Mouse (Mus musculus) hindbrain, embryonic 10.5 days (tissue): ENCODE measurements around the gene Btbd16. TPM values are rescaled to one million over a fixed set of nuclear protein-coding genes. Genes with fewer than 3 reads are reported as not detected.

Source experiments
- DNase-seq: peaks from one replicate; pipeline ENCODE4 v3.0.0-alpha.2; 2017; ENCODE audit warnings: low spot score
- H3K27ac ChIP-seq: fragments of 300-500 bp; sonication (generic); 2 replicates; pipeline ENCODE4 v1.5.1; 2016; ENCODE audit warnings: mild to moderate bottlenecking, moderate library complexity
- H3K27me3 ChIP-seq: fragments of 300-500 bp; sonication (generic); 2 replicates; pipeline ENCODE4 v1.6.1; 2016; ENCODE audit warnings: mild to moderate bottlenecking; ENCODE audit not compliant: poor library complexity, insufficient read depth, severe bottlenecking
- H3K36me3 ChIP-seq: fragments of 300-500 bp; sonication (generic); 2 replicates; pipeline ENCODE4 v1.6.1; 2016; ENCODE audit warnings: mild to moderate bottlenecking, moderate library complexity
- H3K4me1 ChIP-seq: fragments of 300-500 bp; sonication (generic); replicated peaks from 2 replicates; pipeline ENCODE4 v1.6.1; 2016; ENCODE audit warnings: mild to moderate bottlenecking
- H3K4me3 ChIP-seq: fragments of 300-500 bp; sonication (generic); 2 replicates; pipeline ENCODE4 v1.5.1; 2016; ENCODE audit warnings: mild to moderate bottlenecking, moderate library complexity
- H3K9me3 ChIP-seq: fragments of 300-500 bp; sonication (generic); 2 replicates; pipeline ENCODE4 v1.6.1; 2016; ENCODE audit warnings: mild to moderate bottlenecking, moderate library complexity
- WGBS: fragments of 180-500 bp; shearing (Covaris S2); methylation state at CpG from one replicate; pipeline ENCODE4 v1.1.7; 2016; 5-methylcytosine and 5-hydroxymethylcytosine counted together
- polyA plus RNA-seq: library from polyadenylated mRNA; unstranded; fragments of >200 nt; fragmentation: Nextera tagmentation; extraction: Ambion mirVana; gene quantifications from 2 replicates; pipeline ENCODE4 v1.2.1, GENCODE M21; 2016

The Btbd16 gene
- polyA plus RNA-seq, 1 experiment from 2014 or later = not detected

DNA sequence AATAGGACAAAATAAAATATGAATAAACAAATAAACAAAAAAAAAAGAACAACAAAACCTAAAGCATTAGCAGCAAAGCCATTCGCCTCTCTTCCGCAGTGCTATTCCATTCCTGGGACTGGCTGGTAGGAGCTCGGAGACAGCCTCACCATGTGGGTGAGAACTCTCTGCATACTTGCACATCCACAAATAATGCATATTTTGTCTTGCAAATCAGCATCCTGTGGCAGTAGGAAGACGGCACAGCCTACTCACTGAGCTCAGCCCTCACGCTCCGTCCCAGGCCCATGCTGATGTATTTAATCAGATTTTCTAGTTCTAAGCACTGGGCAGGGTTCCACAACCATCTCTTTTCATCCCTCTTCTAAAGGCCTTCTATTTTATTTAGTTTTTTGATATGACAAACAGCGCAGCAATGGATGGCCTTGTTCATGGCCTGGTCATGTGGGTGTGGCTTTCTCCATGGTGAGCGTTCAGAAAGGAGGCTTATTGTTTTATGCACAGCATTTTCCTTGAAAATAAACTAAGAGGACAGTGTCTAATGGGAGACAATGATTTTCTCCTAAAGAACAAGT lies 29.5 kb downstream of the Btbd16 start:
- 84% methylated on average over 8 of the region's 8 CpGs for WGBS
- Histone ChIP-seq H3K27ac (no peak overlapping the region), H3K4me3 (no peak overlapping the region), H3K4me1 (0 out of 2 replicates have a peak, but pooled peaks cover 4% of the 10 kb centered on the region), H3K36me3 (no peaks in the 10 kb centered on the region), H3K9me3 (no peaks in the 10 kb centered on the region), H3K27me3 (peaks cover 6% of the 10 kb centered on the region; the same call in 1 of the 2 replicates)
- no peak for DNase-seq

DNA sequence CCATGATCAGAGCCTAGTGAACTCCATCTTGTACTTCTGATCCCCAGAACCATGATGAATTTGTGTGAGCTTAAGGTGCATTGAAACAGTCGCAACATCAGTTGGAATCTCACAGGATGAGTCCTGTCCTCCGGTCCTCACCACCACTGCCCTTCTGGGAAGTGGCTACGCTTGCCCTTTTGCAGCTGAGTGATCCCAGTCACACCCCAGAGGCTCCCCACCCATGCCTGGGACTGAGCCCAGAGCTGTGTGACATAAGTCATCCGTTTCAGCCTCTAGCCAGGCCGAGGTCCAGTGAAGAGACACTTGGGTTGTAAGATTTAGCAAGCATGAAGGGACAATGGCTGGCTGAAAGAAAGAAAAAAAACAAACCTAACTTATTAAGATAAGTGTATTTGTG lies 31.1 kb downstream of the Btbd16 start:
- Histone ChIP-seq H3K36me3 (no peaks in the 10 kb centered on the region), H3K9me3 (no peaks in the 10 kb centered on the region), H3K27me3 (peaks cover 6% of the 10 kb centered on the region; the same call in 1 of the 2 replicates), H3K4me1 (0 out of 2 replicates have a peak, but pooled peaks cover 4% of the 10 kb centered on the region), H3K4me3 (no peak overlapping the region), H3K27ac (no peak overlapping the region)
- no peak for DNase-seq
- 85% methylated on average over 5 of the region's 5 CpGs for WGBS

DNA sequence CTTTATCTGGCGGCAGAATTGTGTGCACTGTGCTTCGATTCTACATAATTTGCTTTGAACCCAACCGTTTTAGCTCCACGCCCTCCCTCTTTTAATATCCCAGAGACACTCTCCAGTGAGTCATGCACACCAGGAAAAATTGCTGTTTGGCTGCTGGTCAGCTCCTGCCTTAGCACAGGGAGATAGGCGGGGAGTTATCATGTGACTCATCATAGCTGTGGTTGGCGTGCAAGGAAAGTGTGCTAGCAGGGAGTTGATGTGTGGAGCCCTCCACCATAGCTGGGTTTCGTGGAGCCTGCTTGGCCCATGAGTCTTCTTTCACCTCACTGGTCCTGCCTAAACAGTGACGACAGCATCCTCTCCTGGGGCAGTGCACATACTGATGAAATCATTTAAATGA lies 33.9 kb downstream of the Btbd16 start:
- H3K36me3 ChIP-seq = no peaks in the 10 kb centered on the region
- 86% methylated on average over 8 of the region's 8 CpGs for WGBS
- peaks cover 6% of the 10 kb centered on the region; the same call in 1 of the 2 replicates for H3K27me3 ChIP-seq
- no peak for DNase-seq
- 0 out of 2 replicates have a peak, but pooled peaks cover 4% of the 10 kb centered on the region for H3K4me1 ChIP-seq
- no peak overlapping the region for H3K4me3 ChIP-seq
- no peak overlapping the region for H3K27ac ChIP-seq
- H3K9me3 ChIP-seq = no peaks in the 10 kb centered on the region

DNA sequence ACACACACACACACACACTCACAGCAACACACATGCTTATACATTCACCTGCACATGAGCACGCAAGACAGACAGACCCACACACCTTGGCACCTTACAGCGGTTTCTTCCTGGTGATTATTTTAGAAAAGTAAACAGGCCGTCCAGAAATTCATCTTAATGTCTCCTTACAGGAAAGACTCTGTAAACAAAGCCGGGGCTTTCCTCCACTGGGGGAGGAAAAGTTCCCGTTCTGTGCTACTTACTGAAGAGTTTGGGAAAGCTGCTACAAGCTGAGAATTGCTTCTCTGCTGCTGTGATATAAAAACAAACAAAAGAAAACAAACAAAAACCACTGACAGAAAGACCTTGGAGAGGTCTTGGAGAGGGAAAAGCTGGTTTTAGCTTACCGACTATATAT lies 34.8 kb downstream of the Btbd16 start:
- H3K36me3 ChIP-seq = no peaks in the 10 kb centered on the region
- 0 out of 2 replicates have a peak, but pooled peaks cover 4% of the 10 kb centered on the region for H3K4me1 ChIP-seq
- H3K9me3 ChIP-seq = no peaks in the 10 kb centered on the region
- 76% methylated on average over 6 of the region's 6 CpGs for WGBS
- peaks cover 6% of the 10 kb centered on the region; the same call in 1 of the 2 replicates for H3K27me3 ChIP-seq
- H3K27ac ChIP-seq = no peak overlapping the region
- DNase-seq = no peak
- no peak overlapping the region for H3K4me3 ChIP-seq

- Histone ChIP-seq H3K36me3 (no peaks in the 10 kb centered on the region), H3K9me3 (no peaks in the 10 kb centered on the region), H3K27me3 (no peaks in the 10 kb centered on the region), H3K27ac (no peak overlapping the region), H3K4me3 (no peak overlapping the region), H3K4me1 (0 out of 2 replicates have a peak, but pooled peaks cover 4% of the 10 kb centered on the region)
- DNase-seq = no peak
- WGBS = 87% methylated on average over 4 of the region's 4 CpGs
Measured at GRCm38 (mm10) chr7:130810238-130810637, 36.4 kb downstream of the Btbd16 start.

GRCm38 (mm10) chr7:130812407-130812806 lies 38.5 kb downstream of the Btbd16 start:
- no peaks in the 10 kb centered on the region for H3K27me3 ChIP-seq
- H3K36me3 ChIP-seq = no peaks in the 10 kb centered on the region
- no peaks in the 10 kb centered on the region for H3K9me3 ChIP-seq
- 0 out of 2 replicates have a peak overlapping the region, but pooled peaks have one; percentile 9 for H3K4me3 ChIP-seq
- 0 out of 2 replicates have a peak, but pooled peaks cover 4% of the 10 kb centered on the region for H3K4me1 ChIP-seq
- no peak overlapping the region for H3K27ac ChIP-seq
- WGBS = 49% methylated on average over 16 of the region's 16 CpGs
- DNase-seq = peak; percentile 12

DNA sequence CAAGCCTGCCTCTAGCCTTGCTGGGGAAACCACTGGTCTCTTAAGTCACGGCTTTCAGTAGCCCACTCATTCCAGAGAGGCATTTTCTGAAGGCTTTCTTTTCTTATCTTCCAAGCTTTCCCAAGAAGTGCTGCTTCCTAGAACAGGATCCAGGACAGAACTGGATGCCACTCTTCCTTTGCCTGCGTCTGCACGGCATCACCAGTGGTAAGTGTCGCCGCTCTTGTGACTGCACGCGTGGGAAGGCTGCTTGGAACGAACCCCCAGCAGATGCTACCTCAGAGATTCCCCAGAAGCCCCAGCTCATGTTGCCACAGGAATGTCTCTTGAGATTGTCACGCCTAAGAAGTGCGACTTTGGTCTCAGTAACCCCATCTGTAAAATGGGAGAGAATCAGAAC lies 41.7 kb downstream of the Btbd16 start:
- Histone ChIP-seq H3K27me3 (no peaks in the 10 kb centered on the region), H3K36me3 (no peaks in the 10 kb centered on the region), H3K9me3 (no peaks in the 10 kb centered on the region), H3K4me1 (no peaks in the 10 kb centered on the region), H3K4me3 (no peak overlapping the region), H3K27ac (no peak overlapping the region)
- 93% methylated on average over 10 of the region's 10 CpGs for WGBS
- no peak for DNase-seq

DNA sequence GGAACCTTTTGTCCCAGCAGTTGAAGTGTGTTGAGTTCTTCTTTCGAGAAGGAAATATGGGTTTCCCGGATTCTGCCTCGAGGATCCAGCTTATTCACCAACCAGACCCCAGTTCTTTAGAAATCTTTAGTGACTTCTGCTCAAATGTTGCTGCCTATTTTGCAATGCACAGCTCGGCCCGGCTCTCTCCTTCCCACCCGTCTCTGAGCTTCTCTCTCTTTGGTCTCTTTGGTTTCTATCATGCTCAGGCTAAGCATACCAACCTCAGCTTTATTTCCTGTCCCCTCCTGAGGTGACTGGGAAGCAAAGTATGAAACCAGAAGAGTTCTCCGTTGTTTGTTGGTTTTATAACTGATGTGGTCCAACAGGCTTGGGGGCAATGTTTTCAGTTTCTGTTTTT lies 42.4 kb downstream of the Btbd16 start:
- Histone ChIP-seq H3K36me3 (no peaks in the 10 kb centered on the region), H3K4me3 (no peak overlapping the region), H3K27me3 (no peaks in the 10 kb centered on the region), H3K4me1 (no peaks in the 10 kb centered on the region), H3K9me3 (no peaks in the 10 kb centered on the region), H3K27ac (no peak overlapping the region)
- no peak for DNase-seq
- 91% methylated on average over 7 of the region's 7 CpGs for WGBS

GRCm38 (mm10) chr7:130818813-130819212 lies 44.9 kb downstream of the Btbd16 start:
- no peak overlapping the region for H3K27ac ChIP-seq
- H3K9me3 ChIP-seq = no peaks in the 10 kb centered on the region
- H3K36me3 ChIP-seq = no peaks in the 10 kb centered on the region
- H3K27me3 ChIP-seq = no peaks in the 10 kb centered on the region
- no peak for DNase-seq
- H3K4me3 ChIP-seq = no peak overlapping the region
- no peaks in the 10 kb centered on the region for H3K4me1 ChIP-seq
- WGBS = 86% methylated on average over 5 of the region's 5 CpGs

- no peak overlapping the region for H3K4me3 ChIP-seq
- no peaks in the 10 kb centered on the region for H3K9me3 ChIP-seq
- H3K4me1 ChIP-seq = no peaks in the 10 kb centered on the region
- H3K36me3 ChIP-seq = no peaks in the 10 kb centered on the region
- H3K27ac ChIP-seq = no peak overlapping the region
- DNase-seq = no peak
- whole genome bisulfite sequencing = 83% methylated on average over 10 of the region's 10 CpGs
- no peaks in the 10 kb centered on the region for H3K27me3 ChIP-seq
Measured at GRCm38 (mm10) chr7:130819624-130820023, 45.8 kb downstream of the Btbd16 start.

DNA sequence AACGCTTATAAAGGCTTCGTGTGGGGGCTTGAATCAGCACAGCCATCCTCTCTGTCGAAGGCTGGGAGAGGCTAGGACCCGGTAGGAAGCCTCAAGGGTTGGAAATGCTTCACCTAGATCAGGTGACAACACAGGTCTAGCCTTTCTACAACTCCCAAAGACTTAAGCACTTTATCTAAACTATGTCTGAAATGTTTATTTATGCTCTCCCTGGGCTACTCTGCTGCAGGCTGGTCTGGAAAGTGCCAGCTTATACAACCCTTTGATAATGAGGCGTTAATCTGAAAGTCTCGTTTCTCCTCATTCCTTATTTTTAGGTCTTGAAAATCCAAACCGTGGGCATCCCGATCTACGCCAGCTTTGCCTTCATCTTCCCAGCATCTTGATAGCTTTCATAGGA lies 50.1 kb downstream of the Btbd16 start:
- Histone ChIP-seq H3K4me1 (no peaks in the 10 kb centered on the region), H3K27ac (no peak overlapping the region), H3K4me3 (no peak overlapping the region), H3K36me3 (no peaks in the 10 kb centered on the region), H3K27me3 (peaks cover 5% of the 10 kb centered on the region; the same call in 1 of the 2 replicates), H3K9me3 (no peaks in the 10 kb centered on the region)
- no peak for DNase-seq
- 78% methylated on average over 9 of the region's 9 CpGs for WGBS

DNA sequence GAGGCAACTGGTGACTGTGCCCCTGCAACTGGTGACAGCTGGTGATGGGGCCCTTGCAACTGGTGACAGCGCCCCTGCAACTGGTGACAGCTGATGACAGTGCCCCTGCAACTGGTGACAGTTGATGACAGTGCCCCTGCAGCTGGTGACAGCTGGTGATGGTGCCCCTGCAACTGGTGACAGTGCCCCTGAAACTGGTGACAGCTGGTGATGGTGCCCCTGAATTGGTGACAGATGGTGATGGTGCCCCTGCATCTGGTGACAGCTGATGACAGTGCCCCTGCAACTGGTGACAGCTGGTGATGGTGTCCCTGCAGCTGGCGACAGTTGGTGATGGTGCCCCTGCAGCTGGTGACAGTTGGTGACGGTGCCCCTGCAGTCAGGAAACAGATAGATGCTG lies 52.5 kb downstream of the Btbd16 start:
- H3K9me3 ChIP-seq = no peaks in the 10 kb centered on the region
- WGBS = 84% methylated on average over 3 of the region's 3 CpGs
- H3K4me3 ChIP-seq = no peak overlapping the region
- no peaks in the 10 kb centered on the region for H3K36me3 ChIP-seq
- no peak overlapping the region for H3K27ac ChIP-seq
- 0 out of 2 replicates have a peak, but pooled peaks cover 4% of the 10 kb centered on the region for H3K4me1 ChIP-seq
- H3K27me3 ChIP-seq = peaks cover 12% of the 10 kb centered on the region; the same call in 1 of the 2 replicates
- DNase-seq = no peak

- 70% methylated on average over 3 of the region's 3 CpGs for WGBS
- H3K9me3 ChIP-seq = no peaks in the 10 kb centered on the region
- H3K4me3 ChIP-seq = no peak overlapping the region
- no peaks in the 10 kb centered on the region for H3K36me3 ChIP-seq
- H3K27ac ChIP-seq = no peak overlapping the region
- peak; percentile 34 for DNase-seq
- H3K27me3 ChIP-seq = peaks cover 15% of the 10 kb centered on the region
- 0 out of 2 replicates have a peak, but pooled peaks cover 4% of the 10 kb centered on the region for H3K4me1 ChIP-seq
Measured at GRCm38 (mm10) chr7:130827431-130827830, 53.6 kb downstream of the Btbd16 start.
